Mouse (Mus musculus): ENCODE results near the gene Bbs9. TPM values are rescaled to one million over a fixed set of nuclear protein-coding genes. Genes with fewer than 3 reads are reported as not detected.

Bbs9 gene
- 12.5 and 13.2 TPM in 2 replicates for polyA plus RNA-seq (2016; fragmentation: Nextera tagmentation; extraction: Ambion mirVana)

DNA sequence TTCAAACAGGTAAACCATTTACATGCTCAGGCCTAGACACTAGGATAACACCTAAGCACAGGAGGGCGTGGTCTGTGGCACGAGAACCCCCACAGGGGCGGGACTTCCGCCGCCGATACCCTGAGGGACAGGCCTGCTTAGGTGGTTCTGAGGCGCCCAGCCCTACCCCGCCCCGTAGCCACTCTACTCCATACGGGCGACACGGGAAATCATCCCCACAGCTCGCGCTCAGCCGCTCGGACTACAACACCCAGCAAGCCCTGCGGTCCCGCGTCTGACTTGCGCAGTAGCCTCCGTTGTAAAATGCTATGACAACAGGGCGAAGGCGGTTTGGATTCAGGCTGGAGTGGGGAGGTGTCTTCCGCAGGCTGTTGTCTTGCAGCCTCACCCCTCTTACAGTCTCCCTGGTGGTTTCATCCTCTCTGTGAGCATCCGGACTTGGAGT, at the start of gene Bbs9:
Gene Bbs9, plus strand, starts transcription at position 292 of the 445 bp plus-strand sequence.
- Histone ChIP-seq H3K27me3 (ENCODE audit: low read depth, poor library complexity, severe bottlenecking) (no peaks in the 10 kb centered on the region), H3K4me1 (peaks cover 13% of the 10 kb centered on the region), H3K36me3 (no peaks in the 10 kb centered on the region), H3K27ac (replicated peaks) (peak within 1 kb of the TSS; percentile 74), H3K4me3 (peak within 1 kb of the TSS; percentile 68), H3K9me3 (replicated peaks) (no peaks in the 10 kb centered on the region)
- peak; percentile 92 for DNase-seq (ENCODE audit: low spot score)
- WGBS = under 1% methylated on average over 25 of the region's 25 CpGs

DNA sequence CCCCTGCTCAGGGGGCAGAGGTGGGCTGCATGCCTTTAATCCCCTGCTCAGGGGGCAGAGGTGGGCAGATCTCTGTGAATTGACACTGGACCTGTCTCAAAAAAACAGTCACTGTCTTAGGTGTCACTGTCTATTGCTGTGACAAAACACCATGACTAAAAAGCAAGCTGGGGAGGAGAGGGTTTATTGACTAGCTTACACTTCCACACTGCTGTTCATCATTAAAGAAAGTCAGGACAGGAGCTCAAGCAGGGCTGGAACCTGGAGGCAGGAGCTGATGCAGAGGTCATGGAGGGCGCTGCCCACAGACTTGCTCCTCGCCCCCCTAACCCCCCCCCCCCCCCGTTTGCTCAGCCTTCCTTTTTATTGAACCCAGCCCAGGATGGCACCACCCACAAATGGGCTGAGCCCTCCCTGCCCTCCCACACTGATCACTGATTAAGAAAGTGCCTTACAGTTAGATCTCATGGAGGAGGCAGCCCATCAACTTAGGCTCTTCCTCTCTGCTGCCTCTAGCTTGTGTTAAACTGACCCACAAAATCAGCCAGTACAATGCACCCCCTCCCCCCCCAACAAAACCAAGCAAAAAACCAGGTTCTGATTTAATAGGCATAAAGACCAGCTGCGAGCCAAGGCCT, 47.4 kb upstream of the Bbs9 start:
- no peaks in the 10 kb centered on the region for H3K27me3 ChIP-seq (ENCODE audit: low read depth, poor library complexity, severe bottlenecking)
- H3K9me3 ChIP-seq (replicated peaks) = no peaks in the 10 kb centered on the region
- peaks cover 25% of the 10 kb centered on the region for H3K4me1 ChIP-seq
- 39% methylated on average over 4 of the region's 4 CpGs for WGBS
- no peak overlapping the region for H3K4me3 ChIP-seq
- H3K36me3 ChIP-seq = no peaks in the 10 kb centered on the region
- no peak for DNase-seq (ENCODE audit: low spot score)
- no peak overlapping the region for H3K27ac ChIP-seq (replicated peaks)

DNA sequence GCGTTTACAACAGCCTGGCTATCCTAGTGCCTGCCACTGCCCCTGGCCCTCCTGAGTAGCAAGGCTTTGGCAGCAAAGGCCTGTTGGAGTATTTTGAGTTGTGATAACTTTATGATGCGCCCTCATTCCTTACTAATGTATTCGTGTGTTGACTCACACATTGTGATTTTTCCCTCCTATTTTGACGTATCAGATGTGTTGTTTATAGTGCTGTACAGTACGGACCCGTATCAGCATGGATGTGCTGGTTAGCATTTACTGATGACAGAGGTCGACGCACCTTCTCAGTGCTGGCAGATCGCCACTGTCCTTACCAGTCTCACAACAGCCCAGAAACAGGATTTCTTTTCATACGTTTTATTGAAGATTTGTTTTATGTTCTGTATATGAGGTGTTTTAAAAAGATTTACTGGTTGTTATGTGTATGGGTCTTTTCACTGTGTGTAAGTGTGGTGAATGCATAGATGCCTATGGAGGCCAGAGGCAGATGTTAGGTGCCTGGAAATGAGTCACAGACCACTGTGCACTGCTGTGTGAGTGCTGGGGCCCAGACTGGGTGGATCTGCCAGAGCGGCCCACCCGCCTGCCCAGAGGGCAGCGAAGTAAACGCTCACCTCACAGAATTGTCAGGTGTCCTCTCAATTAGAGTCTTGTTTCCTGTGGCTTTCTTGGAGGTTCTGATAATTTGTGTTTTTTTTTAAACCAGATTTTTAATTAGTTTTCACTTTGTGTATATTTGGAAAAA, 46.7 kb upstream of the Bbs9 start:
- peaks cover 25% of the 10 kb centered on the region for H3K4me1 ChIP-seq
- no peak for DNase-seq (ENCODE audit: low spot score)

DNA sequence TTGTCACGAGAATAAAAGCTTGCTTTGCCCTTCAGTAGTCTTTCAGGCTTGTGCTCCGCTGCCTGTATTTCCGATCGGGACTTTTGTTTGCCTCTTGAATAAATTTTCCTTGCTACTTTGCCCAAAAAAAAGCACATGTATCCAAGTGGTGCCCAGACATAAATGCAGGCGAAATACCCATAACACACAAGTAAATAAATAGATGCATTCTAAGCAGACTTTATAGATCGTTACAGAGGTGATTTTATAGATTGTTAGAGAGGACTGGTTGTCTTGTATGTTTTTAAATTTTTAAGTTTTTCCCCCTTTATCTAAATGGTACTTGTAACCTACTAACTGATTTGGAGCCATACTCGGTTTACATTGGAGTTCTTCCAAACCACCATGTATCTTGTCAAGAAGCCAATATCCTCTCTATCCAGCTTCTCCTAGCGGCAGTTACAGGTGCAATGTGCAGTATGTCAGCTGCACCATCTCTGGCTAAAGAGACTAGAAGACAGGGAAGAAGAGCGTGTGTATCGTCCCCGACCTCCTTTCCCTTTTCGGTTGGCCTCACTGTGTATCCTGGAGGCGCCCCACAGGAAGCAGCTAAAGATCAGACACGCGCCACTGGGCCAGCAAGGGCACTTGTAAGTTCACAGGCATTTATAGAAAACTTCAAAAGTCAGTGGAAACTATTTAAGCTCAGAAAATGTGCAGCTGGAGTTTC, 45.8 kb upstream of the Bbs9 start:
- Histone ChIP-seq H3K4me3 (no peak overlapping the region), H3K36me3 (0 out of 2 replicates have a peak, but pooled peaks cover 4% of the 10 kb centered on the region), H3K4me1 (peaks cover 25% of the 10 kb centered on the region), H3K27me3 (ENCODE audit: low read depth, poor library complexity, severe bottlenecking) (no peaks in the 10 kb centered on the region), H3K27ac (replicated peaks) (no peak overlapping the region), H3K9me3 (replicated peaks) (no peaks in the 10 kb centered on the region)
- WGBS = 69% methylated on average over 15 of the region's 15 CpGs
- no peak for DNase-seq (ENCODE audit: low spot score)

More for the DNA sequence above, 46.7 kb upstream of the Bbs9 start:
- WGBS = 87% methylated on average over 14 of the region's 14 CpGs
- H3K9me3 ChIP-seq (replicated peaks) = no peaks in the 10 kb centered on the region
- no peaks in the 10 kb centered on the region for H3K27me3 ChIP-seq (ENCODE audit: low read depth, poor library complexity, severe bottlenecking)
- H3K4me3 ChIP-seq = no peak overlapping the region
- H3K36me3 ChIP-seq = no peaks in the 10 kb centered on the region
- no peak overlapping the region for H3K27ac ChIP-seq (replicated peaks)

DNA sequence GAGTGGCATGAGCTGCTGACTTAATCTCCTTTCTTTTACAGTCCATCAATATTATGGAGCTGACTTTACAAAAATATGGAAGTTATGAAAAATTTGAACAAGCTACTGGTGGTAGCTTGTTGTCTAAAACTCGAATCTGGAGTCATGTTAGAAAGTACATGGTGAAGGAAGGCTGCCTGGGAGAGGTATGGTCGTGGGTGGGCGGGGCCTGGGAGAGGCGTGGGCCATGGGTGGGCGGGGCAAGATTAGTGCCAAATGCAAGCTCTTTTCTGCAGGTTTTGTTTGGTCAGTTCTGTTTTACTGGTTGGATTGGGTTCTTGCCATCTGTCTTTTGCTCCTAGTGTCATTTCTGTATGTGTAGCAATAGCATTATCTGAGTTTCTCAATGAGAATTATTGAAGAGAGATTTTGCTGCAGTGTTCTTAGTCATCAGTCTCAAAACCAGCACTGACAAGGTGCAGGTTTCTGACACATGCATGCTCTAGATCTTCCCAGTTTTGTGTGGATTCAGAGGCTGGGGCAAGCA, 45.1 kb upstream of the Bbs9 start:
- Histone ChIP-seq H3K27ac (replicated peaks) (no peak overlapping the region), H3K36me3 (0 out of 2 replicates have a peak, but pooled peaks cover 4% of the 10 kb centered on the region), H3K27me3 (ENCODE audit: low read depth, poor library complexity, severe bottlenecking) (no peaks in the 10 kb centered on the region), H3K9me3 (replicated peaks) (no peaks in the 10 kb centered on the region), H3K4me1 (peaks cover 25% of the 10 kb centered on the region), H3K4me3 (no peak overlapping the region)
- DNase-seq (ENCODE audit: low spot score) = no peak
- WGBS = 51% methylated on average over 5 of the region's 5 CpGs

DNA sequence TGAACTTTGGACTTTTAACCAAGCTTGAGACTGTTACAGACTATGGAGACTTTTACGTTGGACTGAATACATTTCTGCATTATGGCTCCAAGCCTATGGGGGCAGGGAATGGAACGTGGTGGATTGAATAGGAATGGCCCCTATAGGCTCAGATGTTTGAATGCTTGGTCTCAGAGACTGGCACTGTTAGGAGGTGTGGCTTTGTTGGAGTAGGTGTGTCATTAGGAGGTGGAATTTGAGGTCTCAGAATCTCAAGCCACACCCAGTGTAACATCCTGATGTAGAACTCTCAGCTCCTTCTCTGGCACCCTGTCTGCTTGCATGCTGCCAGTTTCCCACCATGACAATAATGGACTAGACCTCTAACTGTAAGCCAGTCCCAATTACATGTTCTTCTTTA, 42.3 kb upstream of the Bbs9 start:
- 0 out of 2 replicates have a peak, but pooled peaks cover 8% of the 10 kb centered on the region for H3K36me3 ChIP-seq
- H3K9me3 ChIP-seq (replicated peaks) = no peaks in the 10 kb centered on the region
- peaks cover 19% of the 10 kb centered on the region for H3K4me1 ChIP-seq
- DNase-seq (ENCODE audit: low spot score) = no peak
- no peak overlapping the region for H3K27ac ChIP-seq (replicated peaks)
- WGBS = 81% methylated on average over 2 of the region's 2 CpGs
- no peak overlapping the region for H3K4me3 ChIP-seq
- H3K27me3 ChIP-seq (ENCODE audit: low read depth, poor library complexity, severe bottlenecking) = no peaks in the 10 kb centered on the region

DNA sequence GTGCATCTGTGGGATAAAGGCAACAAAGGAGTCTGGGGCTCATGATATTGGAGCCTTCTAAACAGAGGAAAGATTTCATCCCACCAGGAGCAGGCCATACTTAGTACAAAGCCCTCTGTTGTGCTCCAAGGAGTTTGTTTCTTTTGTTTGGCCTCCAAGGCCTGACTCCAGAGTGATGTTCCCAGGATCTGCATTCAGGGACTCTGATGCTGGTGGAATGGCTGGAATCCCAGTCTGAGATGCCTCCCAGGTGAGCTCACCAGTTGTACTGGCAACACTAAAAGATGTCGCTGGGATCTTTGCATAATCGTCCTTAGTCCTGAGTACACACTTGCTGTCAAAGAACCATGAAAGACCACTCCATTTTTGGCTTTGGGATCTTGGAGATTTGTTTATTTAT, 41.4 kb upstream of the Bbs9 start:
- no peaks in the 10 kb centered on the region for H3K27me3 ChIP-seq (ENCODE audit: low read depth, poor library complexity, severe bottlenecking)
- peaks cover 10% of the 10 kb centered on the region for H3K4me1 ChIP-seq
- DNase-seq (ENCODE audit: low spot score) = no peak
- H3K27ac ChIP-seq (replicated peaks) = no peak overlapping the region
- WGBS = 93% methylated on average over 2 of the region's 2 CpGs
- H3K36me3 ChIP-seq = 0 out of 2 replicates have a peak, but pooled peaks cover 8% of the 10 kb centered on the region
- H3K4me3 ChIP-seq = no peak overlapping the region
- H3K9me3 ChIP-seq (replicated peaks) = no peaks in the 10 kb centered on the region

DNA sequence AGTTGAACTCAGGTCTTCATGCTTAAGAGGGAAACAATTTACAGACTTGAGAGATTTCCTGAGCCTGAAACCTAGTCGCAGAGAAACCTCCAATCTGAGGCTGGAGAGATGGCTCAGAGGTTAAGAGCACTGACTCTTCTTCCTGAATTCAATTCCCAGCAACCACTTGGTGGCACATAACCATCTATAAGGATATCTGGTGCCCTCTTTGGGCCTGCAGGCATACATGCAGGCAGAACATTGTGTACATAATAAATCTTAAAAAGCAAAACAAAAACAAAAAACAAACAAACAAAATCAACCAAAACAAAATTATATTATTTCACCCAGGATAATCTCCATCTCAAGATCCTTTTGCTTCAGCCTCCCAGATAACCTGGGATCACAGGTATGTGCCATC, 36.7 kb upstream of the Bbs9 start:
- Histone ChIP-seq H3K27ac (replicated peaks) (no peak overlapping the region), H3K4me1 (no peaks in the 10 kb centered on the region), H3K4me3 (no peak overlapping the region), H3K27me3 (ENCODE audit: low read depth, poor library complexity, severe bottlenecking) (no peaks in the 10 kb centered on the region), H3K36me3 (peaks cover 20% of the 10 kb centered on the region), H3K9me3 (replicated peaks) (no peaks in the 10 kb centered on the region)
- WGBS = 59% methylated on average over 1 of the region's 1 CpGs
- no peak for DNase-seq (ENCODE audit: low spot score)

DNA sequence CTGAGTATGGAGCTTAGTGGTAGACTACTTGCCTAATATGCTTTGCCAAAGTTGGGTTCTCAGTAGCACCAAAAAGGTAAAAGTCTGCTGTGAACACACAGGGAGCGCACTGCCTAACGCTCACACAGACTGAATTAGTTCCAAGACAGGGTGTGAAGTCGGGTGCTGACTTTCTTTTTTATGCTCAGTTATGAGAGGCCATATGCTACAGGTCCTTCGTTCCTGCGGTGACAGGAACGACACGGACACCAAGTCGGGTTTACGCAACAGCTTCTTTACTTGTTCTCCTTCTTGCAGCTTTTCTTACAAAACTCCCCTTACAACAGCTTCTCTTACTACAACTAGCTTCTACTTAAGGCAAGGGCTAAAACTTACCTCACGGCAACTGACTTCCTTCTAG, 32.4 kb upstream of the Bbs9 start:
- DNase-seq (ENCODE audit: low spot score) = no peak
- Histone ChIP-seq H3K4me3 (no peak overlapping the region), H3K27ac (replicated peaks) (no peak overlapping the region), H3K27me3 (ENCODE audit: low read depth, poor library complexity, severe bottlenecking) (no peaks in the 10 kb centered on the region), H3K9me3 (replicated peaks) (no peaks in the 10 kb centered on the region), H3K4me1 (no peaks in the 10 kb centered on the region), H3K36me3 (peaks cover 36% of the 10 kb centered on the region)
- WGBS = 95% methylated on average over 10 of the region's 10 CpGs

DNA sequence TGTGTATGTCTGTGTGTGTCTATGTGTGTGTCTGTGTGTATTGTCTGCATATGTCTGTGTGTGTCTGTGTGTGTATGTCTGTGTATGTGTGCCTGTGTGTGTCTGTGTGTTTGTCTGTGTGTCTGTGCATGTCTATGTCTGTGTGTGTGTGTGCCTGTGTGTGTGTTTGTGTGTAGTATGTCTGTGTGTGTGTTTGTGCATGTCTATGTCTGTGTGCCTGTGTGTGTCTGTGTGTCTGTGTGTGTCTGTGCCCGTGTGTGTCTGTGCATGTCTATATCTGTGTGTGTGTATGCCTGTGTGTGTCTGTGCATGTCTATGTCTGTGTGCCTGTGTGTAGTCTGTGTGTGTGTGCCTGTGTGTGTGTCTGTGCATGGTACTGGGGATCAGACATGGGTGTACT, 30.4 kb upstream of the Bbs9 start:
- no peak for DNase-seq (ENCODE audit: low spot score)
- Histone ChIP-seq H3K27ac (replicated peaks) (no peak overlapping the region), H3K9me3 (replicated peaks) (no peaks in the 10 kb centered on the region), H3K4me3 (no peak overlapping the region), H3K4me1 (no peaks in the 10 kb centered on the region), H3K27me3 (ENCODE audit: low read depth, poor library complexity, severe bottlenecking) (no peaks in the 10 kb centered on the region), H3K36me3 (peaks cover 55% of the 10 kb centered on the region)
- WGBS = 93% methylated on average over 1 of the region's 1 CpGs

DNA sequence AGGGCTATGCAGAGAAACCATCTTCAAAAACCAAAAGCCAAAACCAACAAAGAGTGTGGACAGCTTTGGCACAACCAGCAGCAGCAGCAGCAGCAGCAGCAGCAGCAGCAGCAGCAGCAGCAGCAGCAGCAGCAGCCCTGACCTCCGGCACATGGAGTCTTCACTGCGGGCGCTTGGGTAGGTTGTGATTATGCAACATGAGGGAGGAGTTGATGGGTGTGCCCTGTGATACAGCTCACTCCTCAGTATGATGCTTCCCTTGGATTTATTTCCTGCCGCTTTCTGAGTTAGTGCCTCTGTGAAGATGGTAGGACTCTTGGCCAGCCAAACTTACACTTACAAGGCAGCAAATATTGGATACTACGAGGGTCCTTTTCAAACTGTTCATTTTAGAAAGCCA, 28.3 kb upstream of the Bbs9 start:
- DNase-seq (ENCODE audit: low spot score) = no peak
- H3K4me3 ChIP-seq = no peak overlapping the region
- 92% methylated on average over 5 of the region's 5 CpGs for WGBS
- H3K27ac ChIP-seq (replicated peaks) = no peak overlapping the region
- H3K36me3 ChIP-seq = peaks cover 65% of the 10 kb centered on the region
- H3K4me1 ChIP-seq = no peaks in the 10 kb centered on the region
- H3K27me3 ChIP-seq (ENCODE audit: low read depth, poor library complexity, severe bottlenecking) = no peaks in the 10 kb centered on the region
- no peaks in the 10 kb centered on the region for H3K9me3 ChIP-seq (replicated peaks)

DNA sequence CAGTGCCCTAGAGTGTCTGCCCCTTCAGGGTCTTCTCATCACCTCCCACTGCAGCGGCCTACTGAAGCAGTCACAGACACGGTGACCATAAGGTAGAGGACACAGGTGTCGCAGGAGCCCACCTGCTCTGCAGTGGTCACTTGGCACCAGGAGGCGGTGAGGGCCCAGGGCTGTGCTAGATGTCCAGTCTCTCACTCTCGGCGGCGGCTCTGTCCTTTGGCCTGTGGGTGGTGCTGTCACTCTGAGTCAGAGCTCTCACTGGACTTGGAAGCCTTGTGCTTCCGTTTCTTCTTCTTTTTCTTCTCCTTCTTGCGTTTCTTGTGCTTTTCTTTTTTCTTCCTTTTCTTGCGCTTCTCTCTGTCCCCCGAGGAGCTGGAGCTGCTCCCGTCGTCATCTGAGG, 27.1 kb upstream of the Bbs9 start:
- Histone ChIP-seq H3K27me3 (ENCODE audit: low read depth, poor library complexity, severe bottlenecking) (no peaks in the 10 kb centered on the region), H3K36me3 (peaks cover 77% of the 10 kb centered on the region), H3K9me3 (replicated peaks) (no peaks in the 10 kb centered on the region), H3K4me3 (no peak overlapping the region), H3K4me1 (no peaks in the 10 kb centered on the region), H3K27ac (replicated peaks) (no peak overlapping the region)
- DNase-seq (ENCODE audit: low spot score) = no peak
- 87% methylated on average over 13 of the region's 13 CpGs for WGBS
